Mouse (Mus musculus) ZHBTc4 (cell line): ENCODE results near the gene Mef2a.
A peak's percentile ranks its signal among the peaks of the same experiment; 100 is the strongest.
"Not testable (repeated sequence)": the region's sequence is repeated elsewhere in the genome, so short reads cannot be mapped to it uniquely, and the experiment has no call there.

Source experiments
- DNase-seq: peaks from one replicate; pipeline ENCODE4 v3.0.0-alpha.2; 2011; ENCODE audit warnings: low read depth, low spot score

Gene Mef2a

DNA sequence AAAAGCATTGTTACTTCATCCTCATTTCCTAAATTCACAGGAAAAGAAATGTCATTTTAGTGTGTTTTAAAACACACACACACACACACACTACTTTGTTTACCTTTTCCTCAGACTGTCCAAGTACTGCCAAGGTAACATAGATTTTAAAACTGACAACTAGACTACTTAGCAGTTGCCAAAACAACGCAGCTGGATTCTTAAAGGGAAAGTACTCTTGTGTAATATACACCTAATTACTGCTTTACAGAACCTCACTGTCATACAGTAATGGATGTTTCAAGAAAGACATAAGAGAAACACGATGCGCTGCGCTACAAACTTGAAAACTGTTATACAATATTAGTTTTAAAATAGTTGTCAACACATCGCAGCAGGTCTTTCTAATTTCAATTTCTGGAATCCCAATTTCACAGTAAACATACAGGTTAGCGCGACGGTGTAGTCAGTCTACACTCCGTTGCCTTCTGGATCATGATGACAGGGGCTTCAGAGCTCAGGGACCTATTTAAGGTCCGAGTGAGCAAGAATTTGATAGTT is 1.2 kb downstream of the Mef2a start:
- DNase-seq, result no peak

GRCm38 (mm10) chr7:67369645-67370044 is 3.0 kb downstream of the Mef2a start:
- DNase-seq, result no peak

DNA sequence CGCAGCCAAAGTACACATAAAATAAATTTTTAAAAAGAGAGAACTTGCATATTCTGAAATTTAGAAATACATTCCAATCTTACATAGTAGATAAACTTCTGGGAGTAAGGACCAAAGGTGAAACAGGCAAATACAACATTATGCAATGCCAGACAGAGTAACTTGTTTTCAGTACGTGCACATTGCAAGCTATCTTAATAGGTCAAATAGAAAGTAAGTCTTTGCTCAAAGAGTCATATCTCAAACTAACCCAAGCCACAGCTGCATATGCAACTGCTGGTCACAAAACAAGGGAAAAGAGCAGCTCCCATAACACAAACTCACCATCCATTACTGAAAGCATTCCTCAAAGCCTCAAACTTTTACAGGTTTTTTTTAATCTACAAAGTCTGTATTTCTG is 4.3 kb downstream of the Mef2a start:
- no peak for DNase-seq

DNA sequence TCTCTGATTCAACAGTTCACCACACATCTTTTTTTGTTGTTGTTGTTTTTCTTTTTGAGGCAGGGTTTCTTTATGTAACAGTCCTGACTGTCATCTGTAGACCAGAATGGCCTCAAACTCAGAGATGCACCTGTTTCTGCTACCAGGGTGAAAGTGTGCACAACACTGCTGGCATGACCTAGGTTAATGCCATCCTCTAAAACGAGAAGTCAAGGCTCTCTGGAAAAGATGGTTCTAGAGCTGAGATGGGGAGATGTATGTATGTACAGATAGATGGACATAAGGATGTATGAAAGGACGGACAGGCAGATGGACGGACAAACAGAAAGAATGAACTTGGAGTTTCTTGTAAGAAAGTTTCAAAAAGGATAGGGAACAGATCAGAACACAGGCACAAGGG is 12.1 kb downstream of the Mef2a start:
- no peak for DNase-seq

DNA sequence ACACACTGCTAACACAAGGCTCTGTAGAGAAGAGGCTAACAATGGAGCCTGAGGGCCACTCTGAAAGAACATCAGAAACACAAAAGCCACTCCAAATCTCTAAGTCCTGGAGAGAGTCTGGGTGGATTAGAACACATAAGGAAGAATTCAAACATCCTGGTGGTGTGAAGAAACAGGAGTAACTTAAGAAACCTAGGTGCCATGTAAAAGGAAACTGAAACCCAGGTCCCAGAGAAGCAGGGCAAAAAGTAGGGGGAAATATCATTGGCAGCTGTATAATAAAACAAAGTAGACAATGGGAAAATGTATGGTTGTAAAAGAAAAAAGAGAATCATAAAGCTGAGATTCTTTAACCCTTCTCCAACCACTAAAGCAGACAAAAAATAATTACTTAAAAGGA is 12.8 kb downstream of the Mef2a start:
- DNase-seq, result peak; percentile 40

GRCm38 (mm10) chr7:67355870-67356269 is 16.8 kb downstream of the Mef2a start:
- DNase-seq, result peak; percentile 54

- DNase-seq, result no peak
Observed at GRCm38 (mm10) chr7:67353667-67354066, 19.0 kb downstream of the Mef2a start.

DNA sequence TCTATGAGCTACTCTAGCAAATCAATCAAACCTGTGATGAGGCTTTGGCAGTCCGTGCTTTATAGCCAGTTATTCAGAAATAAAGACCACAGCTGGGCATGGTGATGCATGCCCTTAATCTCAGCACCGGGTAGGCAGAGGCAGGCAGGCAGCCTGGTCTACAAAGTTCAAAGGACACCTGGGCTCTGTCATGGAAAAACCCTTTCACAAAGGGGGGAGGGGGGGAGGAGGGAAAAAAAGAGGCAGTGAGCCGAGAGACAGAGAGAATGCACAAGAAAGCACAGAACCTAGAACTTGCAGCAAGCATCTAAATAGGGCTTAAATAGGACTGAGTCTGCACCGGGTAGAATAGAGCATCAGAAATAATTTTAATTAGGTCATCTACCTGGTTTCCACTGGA is 19.7 kb downstream of the Mef2a start:
- DNase-seq, result peak; percentile 9

GRCm38 (mm10) chr7:67344443-67344842 is 28.2 kb downstream of the Mef2a start:
- DNase-seq, result no peak

DNA sequence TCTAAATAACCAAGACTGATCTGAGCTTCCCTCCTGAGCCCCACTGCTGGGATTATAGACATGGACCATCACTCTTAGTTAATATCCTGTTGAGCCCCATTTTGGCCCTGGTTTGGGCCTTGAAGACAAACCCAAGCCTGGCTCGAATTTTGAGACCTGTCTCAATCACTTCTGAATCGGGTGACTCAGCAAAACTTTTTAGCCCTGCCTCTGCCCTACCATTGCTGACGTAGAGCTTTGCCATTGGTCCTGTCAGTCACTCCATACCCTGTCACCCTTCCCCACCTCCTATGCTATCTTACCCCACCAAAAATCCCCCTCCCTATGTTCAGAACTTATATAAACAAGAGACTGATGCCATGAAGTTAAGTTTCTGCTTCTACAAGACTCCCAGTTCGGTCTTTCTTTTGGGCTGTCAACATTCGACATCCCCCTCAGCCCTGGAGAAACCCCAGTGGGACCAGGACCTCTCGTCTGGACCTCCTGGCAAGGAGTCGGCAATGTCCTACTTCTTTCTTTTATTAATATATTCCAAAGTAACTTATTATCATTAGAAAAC is 30.5 kb downstream of the Mef2a start:
- DNase-seq, result peak; percentile 36

- DNase-seq, result no peak
Observed at GRCm38 (mm10) chr7:67320359-67320758, 52.3 kb downstream of the Mef2a start.

DNA sequence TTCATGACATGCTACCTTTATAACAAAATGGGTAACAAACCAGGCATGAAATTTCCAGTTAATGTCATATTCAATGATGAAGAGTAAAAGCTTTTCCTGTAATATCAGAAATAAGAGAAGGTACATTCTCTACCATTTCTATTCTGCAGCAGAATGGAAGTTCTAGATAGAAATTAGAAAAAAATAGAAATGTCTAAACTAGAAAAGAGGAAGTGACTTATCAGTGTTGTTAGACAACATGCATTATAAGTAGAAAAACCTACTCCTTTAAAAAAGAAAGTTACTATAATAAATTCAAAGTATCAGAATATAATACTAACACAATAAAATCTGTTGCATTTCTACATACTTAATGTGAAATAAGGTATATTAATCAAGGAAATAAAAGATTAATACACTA is 54.0 kb downstream of the Mef2a start:
- no peak for DNase-seq

- DNase-seq, result no peak
Observed at GRCm38 (mm10) chr7:67313200-67313599, 59.5 kb downstream of the Mef2a start.

DNA sequence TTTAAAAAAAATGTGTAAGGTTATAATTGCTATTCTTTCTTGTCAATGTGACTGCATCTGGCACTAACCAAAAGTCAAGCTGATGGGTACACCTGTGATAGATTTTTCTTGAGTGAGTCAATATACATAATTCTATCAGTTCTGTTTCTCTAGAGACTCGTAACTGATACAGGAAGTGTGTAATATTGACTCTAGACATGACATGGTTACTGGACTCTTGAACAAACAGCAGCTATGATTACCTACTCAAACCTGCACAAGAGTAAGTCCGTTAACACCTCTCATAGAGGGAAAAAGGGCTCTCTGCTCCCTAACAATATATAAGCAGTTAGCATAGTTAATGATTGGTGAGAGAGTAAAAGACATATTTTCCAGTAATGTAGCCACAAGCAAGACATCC is 62.5 kb downstream of the Mef2a start:
- DNase-seq, result no peak

DNA sequence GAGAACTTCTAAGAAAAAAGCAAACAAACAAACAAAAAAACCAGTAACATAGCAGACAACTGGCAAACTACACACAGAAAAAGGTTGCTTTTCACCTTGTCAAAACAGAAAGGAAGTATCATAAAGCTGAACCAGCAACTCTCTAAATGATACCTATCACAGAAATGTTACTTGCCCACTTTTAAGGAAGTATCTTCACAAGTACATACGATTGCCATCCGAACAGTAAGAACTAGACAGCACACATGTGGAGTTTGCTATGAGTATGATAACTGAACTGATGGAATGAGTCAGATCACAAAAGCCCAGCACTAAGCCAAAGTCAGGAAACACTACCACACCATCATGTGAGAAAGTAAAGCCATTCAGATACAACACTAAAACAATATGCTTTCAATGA is 64.6 kb downstream of the Mef2a start:
- no peak for DNase-seq

DNA sequence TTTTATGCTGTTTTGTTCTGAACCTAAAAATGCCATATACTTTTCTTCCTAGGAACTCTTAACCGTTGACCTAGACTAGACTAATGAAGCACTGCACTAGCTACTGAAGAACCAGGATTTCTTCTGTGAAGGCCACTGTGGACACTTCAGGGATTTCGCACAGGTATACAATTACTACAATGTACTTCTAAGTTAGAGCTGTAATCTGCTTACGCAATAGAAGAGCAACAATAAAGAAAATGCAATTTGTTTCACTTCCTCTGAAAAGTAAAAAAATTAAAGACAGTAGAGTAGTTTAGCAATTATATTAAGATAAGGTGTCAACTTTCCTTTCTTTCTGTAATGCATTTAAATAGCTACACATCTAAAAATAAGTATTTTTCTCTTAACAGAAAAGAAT is 65.6 kb downstream of the Mef2a start:
- DNase-seq, result no peak

DNA sequence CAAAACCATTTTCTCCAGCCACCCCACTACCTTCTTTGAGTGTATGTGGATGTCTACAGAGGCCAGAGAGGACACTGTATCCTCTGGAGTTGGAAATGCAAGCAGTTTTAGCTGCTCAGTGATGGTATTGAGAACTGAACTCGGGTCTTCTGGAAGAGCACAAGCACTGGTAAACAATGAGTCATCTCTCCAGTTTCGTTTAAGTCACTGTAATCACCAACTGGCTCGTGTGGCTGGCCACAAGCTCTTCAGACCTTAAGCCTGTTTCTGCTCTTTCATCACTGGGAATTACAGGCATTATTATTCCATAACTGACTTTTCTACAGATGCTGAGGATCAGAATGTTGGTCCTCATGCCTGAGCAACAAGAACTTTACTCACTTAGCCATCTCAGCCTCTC is 67.7 kb downstream of the Mef2a start:
- DNase-seq, result no peak

DNA sequence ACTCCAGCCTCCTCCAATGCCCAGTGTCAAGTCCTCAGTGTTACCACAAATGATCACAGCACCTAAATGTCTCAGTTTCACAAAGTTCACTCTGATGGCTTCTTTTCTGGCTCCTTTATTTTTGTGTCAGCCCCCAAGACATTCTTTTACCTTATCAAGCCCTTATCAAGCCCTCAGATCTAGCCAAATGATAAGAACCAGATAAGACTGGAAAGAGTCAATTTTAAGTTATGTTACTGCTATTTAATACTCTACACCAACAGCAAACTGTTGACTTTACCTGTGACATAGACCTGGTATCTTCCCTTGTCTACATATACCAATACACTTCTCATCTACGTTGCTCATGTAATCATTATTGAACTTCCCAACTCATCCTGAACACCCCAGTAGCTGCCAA is 76.2 kb downstream of the Mef2a start:
- DNase-seq, result no peak

DNA sequence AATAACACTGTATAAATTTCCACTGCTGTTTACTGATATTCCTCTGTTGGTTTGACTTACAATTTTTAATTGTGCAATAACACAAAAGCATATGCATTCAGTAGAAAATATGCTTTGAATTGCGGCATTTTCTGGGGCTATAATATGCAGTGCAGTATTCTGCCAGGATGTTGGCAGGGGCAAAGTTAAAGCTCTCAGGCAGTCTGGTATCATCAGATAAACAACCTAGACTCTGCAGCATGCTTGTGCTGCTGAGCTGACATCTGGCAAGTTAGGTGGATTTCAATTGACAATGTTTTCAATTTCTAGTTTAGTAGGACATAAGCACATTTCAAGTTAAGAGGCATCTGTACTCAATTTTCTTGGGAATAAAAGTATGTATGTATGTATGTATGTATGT is 81.3 kb downstream of the Mef2a start:
- DNase-seq, result no peak

DNA sequence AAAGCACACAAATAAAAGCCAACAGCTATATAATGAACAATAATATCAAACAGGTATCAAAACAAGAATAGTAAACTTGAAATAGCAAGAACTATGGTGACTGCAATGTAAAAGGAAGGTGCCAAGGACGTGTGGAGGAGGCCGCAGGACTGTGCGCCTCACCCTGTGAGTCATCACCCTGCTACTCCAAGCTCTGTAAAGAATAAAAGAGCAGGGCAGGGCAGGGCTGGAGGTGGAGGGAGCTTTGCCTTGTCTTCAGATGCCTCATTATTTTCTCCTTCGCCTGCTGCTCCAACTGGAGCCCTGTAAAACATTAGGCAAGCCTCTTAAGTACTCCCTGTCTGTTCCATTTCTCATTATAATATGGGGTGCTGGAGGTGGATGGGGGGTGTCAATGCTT is 85.2 kb downstream of the Mef2a start:
- DNase-seq, result peak; percentile 51

GRCm38 (mm10) chr7:67283581-67283980 is 89.1 kb downstream of the Mef2a start:
- DNase-seq, result no peak

DNA sequence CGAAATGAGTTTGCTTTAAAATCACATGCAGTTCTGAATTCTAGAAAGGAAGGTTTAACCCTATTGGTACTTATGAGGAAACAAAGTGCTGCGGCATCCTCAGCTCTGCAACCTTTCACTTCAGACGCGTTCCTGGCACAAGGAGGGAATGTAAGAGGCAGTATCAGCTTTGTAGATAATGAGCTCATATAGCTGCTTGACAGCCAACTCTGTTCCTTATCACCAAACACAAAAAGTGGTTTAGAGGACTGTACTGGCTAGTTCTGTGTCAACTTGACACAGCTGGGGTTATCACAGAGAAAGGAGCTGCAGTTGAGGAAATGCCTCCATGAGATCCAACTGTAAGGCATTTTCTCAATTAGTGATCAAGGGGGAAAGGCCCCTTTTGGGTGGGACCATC is 102.2 kb downstream of the Mef2a start:
- not testable (repeated sequence) for DNase-seq

DNA sequence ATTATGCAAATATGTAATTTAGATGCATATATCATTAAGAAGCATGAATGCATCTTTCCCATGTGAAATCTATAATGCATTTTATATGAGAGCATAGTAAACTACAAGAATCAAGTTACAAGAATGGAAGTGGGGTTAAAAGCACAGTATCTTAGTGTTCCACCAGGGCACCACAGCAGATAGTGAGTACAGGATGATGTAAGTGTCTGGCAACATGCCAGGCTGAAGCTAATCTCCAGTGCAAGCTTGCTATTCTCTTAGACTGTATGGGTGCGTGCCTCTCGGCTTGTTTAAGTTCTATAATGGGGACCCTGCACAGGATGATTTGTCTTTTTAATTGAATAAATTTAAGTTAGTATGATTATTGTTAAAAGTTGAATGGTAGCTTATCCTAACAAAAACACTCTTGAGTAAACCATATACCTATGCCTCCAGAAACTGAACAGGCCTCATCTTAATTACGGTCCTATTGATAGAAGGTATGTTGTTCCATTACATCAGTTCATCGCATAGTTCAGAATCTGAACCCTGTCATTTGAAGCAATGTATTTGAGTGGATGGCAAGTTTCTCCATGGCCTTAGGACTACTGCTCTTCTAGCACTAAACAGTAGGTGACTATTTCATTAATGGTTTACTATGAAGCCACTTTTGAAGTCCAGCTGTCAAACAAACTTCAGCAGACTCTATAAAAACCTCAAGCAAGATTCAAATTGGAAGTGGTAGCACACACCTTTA is 112.7 kb downstream of the Mef2a start:
- peak; percentile 29 for DNase-seq
